19 mouse cellular contexts compared by ENCODE assay signal in the genomic region with DNA sequence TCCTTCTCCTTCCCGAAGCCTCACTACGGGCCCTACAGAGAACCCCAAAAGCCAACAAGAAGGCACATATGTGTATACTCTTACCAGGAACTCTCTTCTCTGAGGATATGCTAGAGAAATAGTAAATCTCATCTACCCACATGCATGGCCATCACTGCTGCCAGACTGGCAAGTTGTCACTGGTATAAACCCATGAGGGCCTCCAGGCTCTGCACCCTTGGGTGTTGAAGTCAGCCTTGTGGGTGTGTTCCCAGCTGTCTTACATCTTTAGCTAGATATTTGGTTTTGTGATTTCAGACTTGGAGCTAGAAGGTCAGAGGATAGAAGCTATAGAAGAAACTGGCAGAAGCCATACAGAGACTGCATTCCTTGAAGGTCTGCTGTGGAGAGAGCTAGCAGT.
"Had no signal": no experiment of that assay in that cellular context is flagged by ENCODE, and none has a peak within 500 bp of the region (broad histone marks: within the 10 kb centered on the region; RNA-seq: fewer than 3 reads in every experiment).

No protein-coding gene starts in this region.

- H3K9me3 ChIP-seq: lung, embryonic 15.5 days; megakaryocyte, embryonic 14.5 days; midbrain, embryonic 12.5 days; neural tube, embryonic 13.5 days; neural tube, embryonic 15.5 days; stomach, embryonic 15.5 days had no signal

- DNase-seq: lung, adult 2 months; lung, postnatal 14 days; lung, postnatal 36 days; midbrain, embryonic 14.5 days; right cerebral cortex, postnatal 14 days; thymus, adult 2 months; thymus, postnatal 25 days; thymus, postnatal 4 days had no signal

- H3K27ac ChIP-seq: lung, embryonic 15.5 days; macrophage; midbrain, embryonic 12.5 days; neural tube, embryonic 13.5 days; neural tube, embryonic 15.5 days; stomach, embryonic 15.5 days; stomach, postnatal 0 days had no signal

- H3K4me3 ChIP-seq: lung, embryonic 15.5 days; megakaryocyte, embryonic 14.5 days; midbrain, embryonic 12.5 days; myocyte; neural tube, embryonic 13.5 days; neural tube, embryonic 15.5 days; stomach, embryonic 15.5 days had no signal

- H3K4me1 ChIP-seq: lung, embryonic 15.5 days; megakaryocyte, embryonic 14.5 days; neural tube, embryonic 13.5 days; neural tube, embryonic 15.5 days; stomach, embryonic 15.5 days had no signal

- ATAC-seq: lung, postnatal 0 days; midbrain, embryonic 16.5 days had no signal

- H3K27me3 ChIP-seq: lung, embryonic 15.5 days; midbrain, embryonic 12.5 days; neural tube, embryonic 13.5 days; neural tube, embryonic 15.5 days; stomach, embryonic 15.5 days had no signal

- H3K4me2 ChIP-seq: lung, embryonic 15.5 days; midbrain, embryonic 12.5 days; neural tube, embryonic 13.5 days; neural tube, embryonic 15.5 days; stomach, embryonic 15.5 days had no signal

- H3K36me3 ChIP-seq: lung, embryonic 15.5 days; midbrain, embryonic 12.5 days; stomach, embryonic 15.5 days had no signal

- H3K9ac ChIP-seq: lung, embryonic 15.5 days; midbrain, embryonic 12.5 days; neural tube, embryonic 13.5 days; neural tube, embryonic 15.5 days; stomach, embryonic 15.5 days had no signal
